Mouse (Mus musculus) yolk sac, embryonic 10.5 days (tissue): Measurements from ENCODE around the gene Mgat4b.

Experiments
- DNase-seq: peaks from one replicate; pipeline ENCODE4 v3.0.0-alpha.2; 2017; ENCODE audit warnings: low spot score

Mgat4b gene

DNA sequence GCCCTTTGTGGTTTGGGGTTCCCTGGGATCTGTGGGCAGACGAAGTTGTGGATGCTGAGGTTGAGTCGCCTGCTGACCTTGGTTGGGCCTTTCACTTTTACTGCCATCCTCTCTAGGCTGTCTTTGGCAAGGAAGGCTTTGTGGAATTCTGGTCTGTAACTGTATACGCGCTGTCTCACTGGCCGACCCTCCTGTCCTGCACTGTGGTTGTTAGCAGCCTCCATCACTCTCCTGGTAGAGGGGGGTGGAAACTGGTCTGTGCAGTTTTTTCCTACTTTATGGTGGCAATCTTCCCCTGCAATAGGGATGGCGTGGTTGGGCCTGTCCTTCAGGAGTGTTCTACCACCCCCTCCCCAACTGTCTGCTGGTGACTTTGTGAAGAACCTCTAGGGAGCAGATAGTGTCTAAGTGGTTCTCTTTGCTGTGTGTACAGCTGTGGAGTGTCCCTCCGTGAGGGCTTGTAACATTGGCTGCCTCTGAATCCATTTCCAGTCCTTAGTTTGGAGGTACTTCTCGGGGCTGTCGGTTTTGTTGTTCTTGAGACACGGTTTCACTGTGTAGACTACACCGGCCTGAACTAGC lies 42.1 kb downstream of the Mgat4b start:
- no peak for DNase-seq

DNA sequence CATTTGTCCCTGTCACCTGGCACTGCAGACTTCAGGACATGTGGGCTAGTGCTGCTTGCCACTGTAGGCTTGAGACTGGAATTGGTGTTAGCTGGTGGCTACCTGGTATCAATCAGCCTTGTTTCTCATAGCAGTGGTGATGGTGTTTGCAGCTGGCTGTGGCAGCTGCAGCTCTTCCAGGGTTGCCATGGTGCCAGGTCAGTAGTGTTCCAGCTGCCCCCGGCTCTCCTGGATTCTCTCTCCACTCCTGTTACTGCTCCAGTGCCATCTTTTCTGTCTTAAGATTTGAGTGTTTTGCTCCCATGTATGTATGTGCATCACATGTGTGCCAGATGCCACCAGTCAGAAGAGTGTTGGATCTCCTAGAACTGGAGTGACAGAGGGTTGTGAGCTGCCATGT lies 42.7 kb downstream of the Mgat4b start:
- DNase-seq = no peak

DNA sequence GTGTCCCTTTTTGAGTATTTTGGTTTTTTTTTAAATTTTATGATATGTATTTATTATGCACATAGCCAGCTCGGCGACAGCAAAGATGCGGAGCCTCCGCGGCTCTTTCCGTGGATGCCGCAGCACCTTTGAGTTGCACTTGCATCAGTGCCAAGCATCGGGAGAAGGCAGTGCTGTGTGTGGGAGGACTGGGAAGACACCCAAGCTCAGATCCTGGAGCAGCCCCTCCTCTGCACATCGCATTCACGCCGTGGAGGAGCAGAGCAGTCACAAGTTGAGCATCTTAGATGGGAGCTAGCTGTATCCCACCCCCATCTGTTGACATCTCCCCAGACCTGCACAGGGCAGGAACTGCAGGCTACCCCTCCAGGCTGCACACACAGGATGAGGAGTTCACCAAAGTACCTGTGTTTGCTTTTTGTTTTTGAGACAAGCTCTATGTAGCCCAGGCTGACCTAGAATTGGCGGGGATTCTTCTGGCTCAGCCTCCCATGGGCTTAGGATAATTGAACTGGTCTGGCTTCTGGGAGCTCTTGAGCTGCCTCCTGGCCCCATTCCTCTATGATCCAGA lies 43.4 kb downstream of the Mgat4b start:
- DNase-seq = no peak

DNA sequence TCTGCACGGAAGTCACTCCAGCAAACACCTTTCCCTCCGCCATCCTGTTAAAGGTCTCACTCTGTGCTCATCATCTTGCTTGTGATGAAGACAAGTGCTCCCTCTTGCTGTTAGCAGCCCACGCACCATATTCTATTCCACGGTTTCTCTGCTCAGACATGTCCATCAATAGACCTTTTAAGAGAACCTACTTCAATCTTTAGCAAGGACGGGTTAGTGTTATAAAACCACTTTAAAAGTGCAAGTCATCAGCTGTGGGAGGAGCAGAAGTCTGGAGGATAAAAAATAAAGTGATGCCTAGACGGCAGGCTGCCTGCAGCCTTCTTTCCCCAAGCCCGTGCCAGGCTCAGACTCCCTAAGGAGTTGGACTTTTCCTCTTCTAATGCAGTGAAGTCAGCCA lies 45.9 kb downstream of the Mgat4b start:
- no peak for DNase-seq

DNA sequence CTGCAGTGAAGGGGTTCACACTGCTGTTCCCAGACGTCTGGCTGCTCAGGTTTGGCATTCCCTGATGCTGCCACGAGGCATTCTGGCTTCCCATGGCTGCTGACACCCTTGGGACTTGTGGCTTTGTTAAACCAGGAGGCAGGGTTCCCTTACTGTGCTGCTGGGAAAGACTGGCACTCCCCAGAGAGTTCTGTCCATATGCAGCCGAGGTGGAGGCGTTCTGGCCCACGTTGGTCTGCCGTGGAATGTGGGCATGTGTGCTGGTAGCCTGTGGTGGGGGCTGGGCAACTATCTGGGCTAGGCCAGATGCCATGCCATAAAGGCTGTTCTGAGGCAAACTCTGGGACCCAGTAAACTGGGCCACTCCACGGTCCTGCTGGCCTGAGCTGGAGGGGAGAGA lies 47.6 kb downstream of the Mgat4b start:
- DNase-seq = no peak

DNA sequence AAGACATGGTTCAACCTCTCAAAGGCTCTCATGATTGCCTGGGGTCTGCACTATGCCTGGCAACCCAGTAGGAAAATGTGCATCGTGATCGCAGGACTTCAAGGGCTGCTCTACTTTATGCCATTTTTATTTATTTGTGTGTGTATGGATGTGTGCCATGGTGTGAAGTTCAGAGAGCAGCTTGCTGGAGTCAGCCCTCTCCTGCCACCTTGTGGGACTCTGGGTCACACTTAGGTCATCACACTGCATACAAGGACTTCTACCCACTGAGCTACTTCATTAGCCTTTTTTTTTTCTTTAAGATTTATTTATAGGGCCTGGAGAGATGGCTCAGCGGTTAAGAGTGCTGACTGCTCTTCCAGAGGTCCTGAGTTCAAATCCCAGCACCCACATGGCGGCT lies 51.3 kb downstream of the Mgat4b start:
- no peak for DNase-seq

DNA sequence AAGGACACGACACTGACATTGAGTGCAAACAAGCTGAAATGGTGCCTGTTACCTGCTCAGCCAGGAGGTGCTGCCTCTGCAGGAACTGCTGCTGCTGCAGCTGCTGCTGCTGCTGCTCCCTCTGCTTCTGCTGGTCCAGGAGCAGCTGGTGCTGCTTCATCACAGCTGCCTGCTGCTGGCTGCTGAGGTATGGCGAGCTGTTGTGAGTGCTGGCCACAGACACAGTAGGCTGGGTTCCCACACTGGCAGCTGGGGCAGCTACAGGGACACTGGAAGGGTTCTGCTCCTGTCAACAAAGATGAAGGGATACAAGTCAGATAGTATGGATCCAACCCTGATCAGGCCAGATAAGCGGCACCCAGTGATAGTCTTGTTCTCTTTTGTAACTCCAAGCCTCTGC lies 52.5 kb downstream of the Mgat4b start:
- no peak for DNase-seq

DNA sequence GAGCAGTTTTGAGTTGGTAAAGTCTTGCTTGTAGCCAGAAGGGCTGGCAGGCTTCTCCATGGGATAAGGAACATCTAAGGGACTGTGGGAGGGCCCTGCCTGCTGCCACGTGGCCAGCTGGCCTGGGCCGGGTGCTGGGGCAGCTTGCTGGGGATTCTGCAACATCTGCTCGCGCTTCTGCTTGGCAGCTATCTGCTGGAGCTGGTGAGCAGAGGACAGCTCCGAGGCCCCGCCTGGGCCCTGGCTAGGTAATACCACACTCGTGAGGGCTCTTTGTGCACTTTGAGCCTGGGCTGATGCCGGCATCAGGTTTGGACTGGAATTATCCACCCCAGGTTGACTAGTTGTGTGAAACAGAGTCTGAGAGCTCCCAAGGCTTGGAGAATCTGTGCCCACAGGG lies 55.2 kb downstream of the Mgat4b start:
- peak; percentile 60 for DNase-seq

DNA sequence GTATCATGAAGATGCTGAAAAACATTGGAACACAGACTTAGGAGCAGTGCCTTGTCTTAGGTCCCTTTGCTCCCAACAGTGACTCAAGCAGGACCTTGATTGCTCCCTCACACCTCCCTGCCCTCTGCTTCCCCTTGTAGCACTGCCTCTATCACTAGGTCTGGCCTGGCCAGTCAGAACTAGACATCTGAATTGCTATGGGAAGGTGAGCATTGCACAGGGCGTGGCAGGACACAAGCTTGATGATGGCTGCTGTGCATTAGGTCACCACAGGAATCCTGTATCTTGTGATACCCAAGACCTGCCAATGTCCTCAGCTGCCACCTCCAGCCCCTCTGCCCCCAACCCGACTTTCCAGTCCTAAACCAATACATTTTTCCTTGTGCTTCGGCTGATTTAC lies 56.3 kb downstream of the Mgat4b start:
- no peak for DNase-seq

DNA sequence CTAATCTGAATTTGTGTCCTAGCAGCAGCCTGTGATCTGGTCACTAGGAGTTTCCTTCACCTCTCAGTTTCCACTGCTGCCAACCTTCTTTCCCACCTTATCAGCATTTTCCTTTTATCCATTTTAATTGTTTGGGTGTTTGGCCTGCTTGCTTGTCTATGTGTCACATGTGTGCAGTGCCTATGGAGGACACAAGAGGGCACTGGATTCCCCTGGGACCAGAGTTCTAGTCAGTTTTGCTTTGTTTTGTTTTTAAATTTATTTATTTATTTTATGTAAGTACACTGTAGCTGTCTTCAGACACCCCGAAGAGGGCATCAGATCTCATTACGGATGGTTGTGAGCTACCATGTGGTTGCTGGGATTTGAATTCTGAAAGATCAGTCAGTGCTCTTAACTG lies 58.5 kb downstream of the Mgat4b start:
- DNase-seq = no peak

DNA sequence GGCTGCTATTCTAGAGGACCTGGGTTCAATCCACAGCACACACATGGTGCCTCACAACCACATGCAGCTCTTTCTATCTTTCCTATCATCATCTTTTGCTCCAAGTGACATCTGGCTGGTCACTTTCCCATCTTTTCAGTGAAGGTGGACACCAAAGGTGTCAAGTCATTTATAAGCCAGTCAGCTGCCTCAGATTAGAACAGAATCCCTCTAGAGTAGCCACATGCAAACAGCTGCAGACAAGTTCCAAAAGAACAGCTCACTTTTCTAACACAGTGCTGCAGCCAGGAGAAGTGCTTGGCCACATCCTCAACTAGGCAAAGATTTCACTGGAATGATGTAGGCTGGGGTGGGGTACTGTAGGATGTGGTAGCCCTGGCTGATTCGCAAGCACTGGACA lies 59.2 kb downstream of the Mgat4b start:
- no peak for DNase-seq

DNA sequence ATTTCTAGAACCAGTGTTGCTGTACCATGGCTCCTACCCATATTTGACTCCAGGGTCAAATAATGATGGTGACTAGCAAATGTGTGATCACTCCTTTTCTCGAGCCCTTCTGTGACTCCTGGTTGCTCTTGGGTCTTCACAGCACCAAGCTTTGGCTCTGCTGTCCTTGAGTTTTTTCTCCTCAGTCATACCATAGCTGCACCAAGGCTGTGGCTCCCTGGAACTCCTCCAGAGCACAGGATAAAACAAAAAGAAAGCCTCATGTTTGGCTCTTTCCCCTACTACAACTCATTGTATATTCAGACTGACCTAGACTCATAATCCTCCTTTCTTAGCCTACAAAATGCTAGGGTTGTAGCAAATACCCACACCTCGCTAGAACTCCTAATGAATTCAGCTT lies 62.1 kb downstream of the Mgat4b start:
- DNase-seq = no peak

DNA sequence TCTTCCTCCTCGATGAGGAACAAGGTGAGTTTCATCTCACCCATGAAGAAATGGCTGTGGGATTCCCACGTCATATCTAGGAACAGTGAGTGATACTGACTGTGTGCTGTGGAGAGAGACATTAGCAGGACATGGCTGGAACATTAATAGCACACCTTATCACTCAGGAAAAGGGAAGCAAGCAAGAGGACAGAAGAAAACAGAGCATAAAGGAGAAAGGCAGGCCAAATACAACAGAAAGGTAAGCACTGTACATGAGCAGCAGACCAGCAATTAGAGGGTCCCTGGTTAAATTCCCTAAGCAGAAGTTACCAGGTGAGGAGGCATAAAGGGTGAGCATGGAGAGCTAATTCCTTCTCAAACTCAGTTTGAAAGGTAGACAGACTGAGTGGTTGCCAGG lies 64.4 kb downstream of the Mgat4b start:
- DNase-seq = no peak

DNA sequence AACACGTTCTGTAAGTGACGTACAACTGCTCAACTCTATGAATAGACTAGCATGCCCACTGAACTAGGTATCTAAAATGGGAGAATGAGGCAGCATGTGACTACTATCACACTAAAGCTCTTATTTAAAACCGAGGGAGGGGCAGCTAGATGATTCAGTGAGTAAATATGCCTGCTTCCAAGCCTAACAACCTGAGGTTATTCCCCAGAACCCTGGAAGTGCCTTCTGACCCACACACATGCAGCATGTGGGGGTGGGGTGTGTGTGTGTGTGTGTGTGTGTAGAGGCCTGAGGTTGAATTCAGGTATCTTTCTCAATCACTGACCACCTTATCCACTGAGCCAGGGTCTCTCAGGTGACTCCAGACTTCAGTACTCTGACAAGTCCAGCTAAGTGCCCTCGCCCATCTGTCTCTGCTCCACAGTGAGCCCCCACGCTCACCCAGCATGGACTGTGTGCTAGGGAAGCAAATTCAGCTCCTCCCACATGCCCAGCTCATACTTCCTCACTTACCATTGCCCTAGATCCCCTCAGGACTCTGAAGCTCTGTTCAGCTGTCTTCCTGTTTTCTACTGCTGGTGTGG lies 65.0 kb downstream of the Mgat4b start:
- no peak for DNase-seq

DNA sequence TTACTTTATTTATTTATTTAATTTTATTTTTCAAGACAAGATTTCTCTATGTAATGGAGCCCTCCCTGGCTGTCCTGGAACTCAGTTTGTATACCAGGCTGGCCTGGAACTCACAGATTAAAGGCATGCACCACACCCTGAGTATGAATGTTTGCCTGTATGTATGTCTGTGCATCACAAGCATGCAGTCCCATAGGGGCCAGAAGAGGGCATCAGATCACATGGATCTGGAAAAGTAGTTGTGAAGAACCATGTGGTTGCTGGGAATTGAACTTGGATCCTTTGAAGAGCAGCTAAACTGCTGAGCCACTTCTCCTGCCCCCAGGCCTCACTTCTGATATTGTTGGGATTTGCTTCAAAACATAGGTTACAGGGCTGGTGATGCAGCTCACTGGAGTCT lies 66.3 kb downstream of the Mgat4b start:
- no peak for DNase-seq

DNA sequence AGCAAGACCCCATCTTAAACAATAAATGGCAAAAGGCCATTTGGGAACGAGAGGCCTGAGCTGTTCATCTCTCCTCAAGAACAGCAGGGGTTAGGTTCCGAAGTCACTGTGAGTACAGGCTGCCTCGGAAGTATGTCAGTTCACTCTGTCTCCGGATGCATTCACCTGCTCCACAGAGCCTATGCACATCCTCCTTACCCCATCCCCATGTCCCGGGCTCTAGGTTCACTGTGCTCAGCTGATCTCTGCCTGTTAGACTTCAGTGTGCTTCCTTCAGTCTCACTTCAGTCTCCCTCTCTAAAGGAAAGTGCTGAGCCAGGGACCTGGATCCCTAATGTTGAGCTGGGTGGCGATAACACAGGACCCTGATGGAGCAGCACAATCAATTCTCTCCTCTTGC lies 67.0 kb downstream of the Mgat4b start:
- DNase-seq = no peak

DNA sequence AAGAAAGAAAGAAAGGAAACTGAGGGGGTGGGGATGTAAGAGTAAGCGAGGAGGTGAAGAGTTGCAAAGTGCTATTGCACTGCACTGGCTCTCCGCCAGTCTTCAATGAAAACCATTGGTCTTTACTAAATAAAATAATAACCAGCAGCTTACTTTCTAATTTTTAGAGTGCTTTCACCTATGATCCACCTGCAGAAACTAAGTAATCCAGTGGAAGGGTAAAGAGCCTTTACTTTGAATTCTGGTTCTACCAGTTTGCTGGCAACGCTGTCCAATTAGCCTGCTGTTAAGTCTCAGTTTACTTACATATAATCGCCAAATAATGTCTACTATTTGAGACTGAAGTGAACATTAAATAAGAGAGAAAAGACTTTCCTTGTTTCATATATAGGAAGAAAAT lies 68.3 kb downstream of the Mgat4b start:
- DNase-seq = no peak

DNA sequence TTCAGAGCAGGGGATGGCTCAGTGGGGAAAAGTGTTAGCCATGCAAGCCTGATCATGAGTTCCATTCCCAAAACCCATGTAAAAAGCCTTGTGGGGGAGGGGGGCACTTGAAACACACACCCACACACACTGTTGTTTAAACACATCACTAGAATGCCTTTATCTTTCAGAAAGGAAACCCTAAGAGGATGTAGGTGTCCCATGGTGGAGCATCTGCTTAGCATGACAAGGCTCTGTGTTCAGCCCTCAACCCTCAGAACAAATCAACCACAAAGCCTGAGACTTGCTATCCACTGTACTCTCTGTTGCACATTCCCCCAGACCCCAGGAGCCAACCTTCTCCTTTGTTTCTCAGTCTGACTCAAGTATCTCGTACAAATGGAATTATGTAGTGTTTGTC lies 69.4 kb downstream of the Mgat4b start:
- DNase-seq = no peak
